Comparison of ENCODE assay signal across 8 mouse cellular contexts in the genomic region with DNA sequence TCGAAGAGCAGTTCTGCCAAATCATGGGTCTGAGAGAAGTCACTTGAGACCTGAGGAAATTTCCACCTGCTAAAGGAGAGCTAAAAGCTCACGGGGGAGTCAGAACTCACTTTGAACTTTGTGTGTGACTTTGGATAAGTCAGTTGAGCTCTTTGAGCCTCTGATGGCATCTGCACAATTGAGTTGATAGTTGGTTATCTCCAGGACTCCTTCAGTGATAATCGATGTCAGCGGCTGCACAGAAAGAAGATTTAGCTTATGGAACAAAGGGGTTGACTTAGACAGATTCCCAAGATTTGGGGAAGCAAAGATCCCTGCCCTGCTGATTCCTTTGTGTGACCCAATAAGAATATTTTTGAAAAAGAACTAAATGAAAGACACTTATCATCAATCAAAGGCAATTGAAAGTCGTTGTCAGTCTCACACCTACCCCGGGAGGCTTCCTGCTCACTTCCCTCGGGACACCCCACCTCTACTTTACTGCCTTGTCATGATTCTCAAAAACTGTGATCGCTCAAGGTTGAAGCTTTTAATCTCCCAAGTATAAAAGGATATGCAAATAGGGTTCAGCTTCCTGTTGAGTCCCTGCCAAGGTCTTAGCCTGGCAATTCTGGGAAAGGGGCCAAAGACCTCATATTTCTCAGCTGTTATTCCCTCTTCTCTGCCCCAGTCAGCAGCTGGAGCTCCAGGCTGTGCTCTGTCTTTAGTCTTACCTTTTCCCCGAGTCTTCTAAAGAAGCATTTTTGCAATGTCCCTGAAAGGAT.
A peak's percentile ranks its signal among the peaks of the same experiment; 100 is the strongest.
DNase-seq lines count a peak whose midpoint lies in the region; ATAC-seq and TF ChIP-seq lines count a peak whose summit lies in the region.

No protein-coding gene starts in this region.

- no peak overlapping the region for H3K4me3 ChIP-seq in forebrain, embryonic 12.5 days (replicated peaks)
- H3K4me3 ChIP-seq in intestine, embryonic 14.5 days (ENCODE audit: low read depth, low read length) = no peak overlapping the region
- H3K4me3 ChIP-seq in stomach, postnatal 0 days (ENCODE audit: low read depth, low read length) = no peak overlapping the region

- no peaks in the 10 kb centered on the region for H3K27me3 ChIP-seq in forebrain, embryonic 12.5 days
- no peaks in the 10 kb centered on the region for H3K27me3 ChIP-seq in intestine, embryonic 14.5 days (replicated peaks; ENCODE audit: control insufficient read depth, insufficient read depth, low read length)
- H3K27me3 ChIP-seq in stomach, postnatal 0 days (ENCODE audit: control insufficient read depth, insufficient read depth, low read length) = no peaks in the 10 kb centered on the region

- no peak overlapping the region for H3K9ac ChIP-seq in forebrain, embryonic 12.5 days
- no peak overlapping the region for H3K9ac ChIP-seq in intestine, embryonic 14.5 days (ENCODE audit: low read length)
- H3K9ac ChIP-seq in stomach, postnatal 0 days (ENCODE audit: low read length) = no peak overlapping the region

- peak; percentile 22 to 29 for DNase-seq in layer of hippocampus, postnatal 10 days (ENCODE audit: low spot score in 2 of 2)
- no peak for DNase-seq in layer of hippocampus, adult 9-11 months
- peak; percentile 75 for DNase-seq in NIH3T3 (ENCODE audit: low read depth)
- DNase-seq in intestine, embryonic 14.5 days (ENCODE audit: low spot score) = peak; percentile 78
- DNase-seq in lung, postnatal 14 days = peak; percentile 80
- peak; percentile 72 for DNase-seq in stomach, postnatal 0 days (ENCODE audit: low spot score)
- no peak for DNase-seq in layer of hippocampus, adult 9-10 months (ENCODE audit: low spot score)

- TF ChIP-seq EP300 in stomach, postnatal 0 days (optimal IDR thresholded peaks at IDR 0.05) = no peak

- TF ChIP-seq CTCF in stomach, postnatal 0 days (IDR thresholded peaks at IDR 0.05; ENCODE audit: low read depth) = no peak

- H3K4me2 ChIP-seq in forebrain, embryonic 12.5 days = no peak overlapping the region
- no peak overlapping the region for H3K4me2 ChIP-seq in intestine, embryonic 14.5 days (ENCODE audit: low read length)
- no peak overlapping the region for H3K4me2 ChIP-seq in stomach, postnatal 0 days (replicated peaks; ENCODE audit: low read depth)

- H3K4me1 ChIP-seq in forebrain, embryonic 12.5 days = peaks cover 9% of the 10 kb centered on the region
- peaks cover 14% of the 10 kb centered on the region for H3K4me1 ChIP-seq in intestine, embryonic 14.5 days (replicated peaks; ENCODE audit: control insufficient read depth, insufficient read depth, low read length)
- no peaks in the 10 kb centered on the region; the same call in 1 of the 2 replicates for H3K4me1 ChIP-seq in stomach, postnatal 0 days (replicated peaks; ENCODE audit: control insufficient read depth, insufficient read depth)

- no peaks in the 10 kb centered on the region for H3K36me3 ChIP-seq in forebrain, embryonic 12.5 days (replicated peaks)
- H3K36me3 ChIP-seq in intestine, embryonic 14.5 days (ENCODE audit: control insufficient read depth, insufficient read depth, low read length) = no peaks in the 10 kb centered on the region
- no peaks in the 10 kb centered on the region for H3K36me3 ChIP-seq in stomach, postnatal 0 days (ENCODE audit: control insufficient read depth, insufficient read depth, low read length)

- no peaks in the 10 kb centered on the region for H3K9me3 ChIP-seq in forebrain, embryonic 12.5 days
- H3K9me3 ChIP-seq in intestine, embryonic 14.5 days (ENCODE audit: control insufficient read depth, low read length) = no peaks in the 10 kb centered on the region
- H3K9me3 ChIP-seq in stomach, postnatal 0 days (ENCODE audit: control insufficient read depth, low read length) = no peaks in the 10 kb centered on the region

- WGBS in forebrain, embryonic 12.5 days = 39% methylated on average over 9 of the region's 9 CpGs
- 12% methylated on average over 9 of the region's 9 CpGs for WGBS in intestine, embryonic 14.5 days
- 14% methylated on average over 9 of the region's 9 CpGs for WGBS in stomach, postnatal 0 days

- 0 out of 2 replicates have a peak, but pooled peaks have one; percentile 33 for ATAC-seq in forebrain, embryonic 12.5 days (ENCODE audit: low FRiP score)
- peak; percentile 40; the same call in 1 of the 2 replicates for ATAC-seq in intestine, embryonic 14.5 days (replicated peaks; ENCODE audit: low FRiP score, low TSS enrichment, low read depth)
- ATAC-seq in stomach, postnatal 0 days (ENCODE audit: low FRiP score, low TSS enrichment) = peak; percentile 84

- no peak overlapping the region for H3K27ac ChIP-seq in forebrain, embryonic 12.5 days
- no peak overlapping the region for H3K27ac ChIP-seq in intestine, embryonic 14.5 days (ENCODE audit: low read depth)
- H3K27ac ChIP-seq in stomach, postnatal 0 days (replicated peaks) = no peak overlapping the region

Comparison
In these comparisons a context has a peak if more than half of its experiments do, and no peak if none do; other contexts are left out.
1. DNase-seq: peak in layer of hippocampus, postnatal 10 days (2 of 2), NIH3T3 (single experiment), intestine, embryonic 14.5 days (single experiment), lung, postnatal 14 days (single experiment) and stomach, postnatal 0 days (single experiment); none in layer of hippocampus, adult 9-11 months (single experiment) and layer of hippocampus, adult 9-10 months (single experiment).
2. ATAC-seq: peak in every context shown above with its lines; median percentile 84 in stomach, postnatal 0 days; 40 in intestine, embryonic 14.5 days; 33 in forebrain, embryonic 12.5 days.